Mouse (Mus musculus) heart, embryonic 11.5 days (tissue): Measurements from ENCODE around the gene Gm34653. TPM values are rescaled to one million over a fixed set of nuclear protein-coding genes. Genes with fewer than 3 reads are reported as not detected.

Source experiments
- ATAC-seq: fragments of 200-750 bp; cut with Nextera tagmentation; replicated peaks from 2 replicates; pipeline ENCODE4 v1.8.0; 2017; ENCODE audit warnings: moderate library complexity; ENCODE audit not compliant: insufficient number of reproducible peaks, low FRiP score, low TSS enrichment
- H3K27ac ChIP-seq: fragments of 300-500 bp; sonication (generic); 2 replicates; pipeline ENCODE4 v1.5.1; 2014; ENCODE audit warnings: mild to moderate bottlenecking, low read depth, low read length
- H3K27me3 ChIP-seq: fragments of 300-500 bp; sonication (generic); 2 replicates; pipeline ENCODE4 v1.6.1; 2014; ENCODE audit warnings: mild to moderate bottlenecking, low read length, mixed read lengths; ENCODE audit not compliant: control insufficient read depth, insufficient read depth
- H3K36me3 ChIP-seq: fragments of 300-500 bp; sonication (generic); 2 replicates; pipeline ENCODE4 v1.6.1; 2014; ENCODE audit warnings: mild to moderate bottlenecking, low read length, moderate library complexity, mixed read lengths; ENCODE audit not compliant: control insufficient read depth, insufficient read depth
- H3K4me1 ChIP-seq: fragments of 300-500 bp; sonication (generic); 2 replicates; pipeline ENCODE4 v1.6.1; 2014; ENCODE audit warnings: low read length; ENCODE audit not compliant: control insufficient read depth, insufficient read depth
- H3K4me2 ChIP-seq: fragments of 300-500 bp; sonication (generic); 2 replicates; pipeline ENCODE4 v1.6.1; 2014; ENCODE audit warnings: mild to moderate bottlenecking, moderate library complexity
- H3K4me3 ChIP-seq: fragments of 300-500 bp; sonication (generic); 2 replicates; pipeline ENCODE4 v1.5.1; 2014; ENCODE audit warnings: low read depth, low read length
- H3K9ac ChIP-seq: fragments of 300-500 bp; sonication (generic); 2 replicates; pipeline ENCODE4 v1.6.1; 2014; ENCODE audit warnings: mild to moderate bottlenecking, low read depth, low read length, moderate library complexity
- H3K9me3 ChIP-seq: fragments of 300-500 bp; sonication (generic); replicated peaks from 2 replicates; pipeline ENCODE4 v1.6.1; 2016; ENCODE audit warnings: low read length; ENCODE audit not compliant: control insufficient read depth
- WGBS: fragments of 180-500 bp; shearing (Covaris S2); extraction: QIAGEN DNeasy Blood & Tissue Kit; methylation state at CpG from one replicate; pipeline ENCODE4 v1.1.7; 2014; ENCODE audit not compliant: insufficient replicate concordance; 5-methylcytosine and 5-hydroxymethylcytosine counted together
- polyA plus RNA-seq: library from polyadenylated mRNA; unstranded; fragments of >200 nt; fragmentation: Nextera tagmentation; extraction: Ambion mirVana; gene quantifications from 2 replicates; pipeline ENCODE4 v1.2.1, GENCODE M21; 2014

The Gm34653 gene
- polyA plus RNA-seq, 1 experiment from 2014 or later: not detected

DNA sequence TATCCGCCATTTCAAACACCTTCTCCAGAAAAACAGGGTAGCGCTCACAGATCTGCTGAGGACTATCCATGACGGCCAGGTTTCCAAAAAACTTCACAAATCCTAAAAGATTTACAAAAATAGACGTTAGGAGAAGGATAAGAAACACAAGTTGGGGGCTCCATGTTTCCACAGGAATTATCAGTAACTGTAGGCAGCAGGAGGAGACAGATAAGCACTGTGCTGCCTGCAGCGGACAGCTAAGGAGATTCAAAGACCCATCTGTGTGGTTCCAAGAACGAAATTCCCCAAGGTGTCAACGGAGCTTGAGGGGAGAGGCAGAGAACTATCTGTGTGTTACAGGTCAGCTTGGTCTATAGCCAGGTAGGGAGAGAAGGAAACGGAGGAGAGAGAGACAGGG lies 24.9 kb downstream of the Gm34653 start:
- ATAC-seq: no peak
- Histone ChIP-seq H3K27ac (no peak overlapping the region), H3K4me2 (no peak overlapping the region), H3K36me3 (peaks cover 45% of the 10 kb centered on the region), H3K9me3 (no peaks in the 10 kb centered on the region), H3K9ac (no peak overlapping the region), H3K4me1 (no peaks in the 10 kb centered on the region), H3K27me3 (no peaks in the 10 kb centered on the region), H3K4me3 (no peak overlapping the region)
- 73% methylated on average over 8 of the region's 8 CpGs for WGBS

DNA sequence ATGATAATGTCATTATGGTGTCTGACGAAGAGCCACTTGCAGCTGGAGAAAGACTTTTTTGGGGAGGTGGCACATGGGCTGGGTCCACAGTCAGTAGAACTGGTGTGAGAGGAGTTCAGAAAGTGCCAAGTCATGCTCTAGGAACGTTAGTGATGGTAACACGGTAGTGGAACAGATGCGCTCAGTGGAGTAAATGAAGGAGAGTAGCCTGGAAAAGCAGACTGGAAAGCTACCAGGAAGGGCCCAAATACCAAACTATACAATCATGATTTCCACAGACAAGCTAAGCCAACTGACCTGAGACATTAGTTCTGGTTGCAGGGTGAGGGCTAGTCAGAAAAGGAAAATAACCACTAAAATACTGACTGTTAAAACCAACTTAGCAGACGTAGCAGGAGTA lies 36.9 kb downstream of the Gm34653 start:
- no peak for ATAC-seq
- peaks cover 12% of the 10 kb centered on the region for H3K27me3 ChIP-seq
- H3K27ac ChIP-seq: peak overlapping the region; percentile 46
- peak overlapping the region; percentile 89 for H3K4me3 ChIP-seq
- H3K36me3 ChIP-seq: peaks cover 9% of the 10 kb centered on the region
- peak overlapping the region; percentile 66 for H3K4me2 ChIP-seq
- 36% methylated on average over 5 of the region's 5 CpGs for WGBS
- peaks cover 20% of the 10 kb centered on the region for H3K4me1 ChIP-seq
- H3K9me3 ChIP-seq: no peaks in the 10 kb centered on the region
- peak overlapping the region; percentile 62; the same call in 1 of the 2 replicates for H3K9ac ChIP-seq

- peak; percentile 96 for ATAC-seq
- no peaks in the 10 kb centered on the region for H3K36me3 ChIP-seq
- no peaks in the 10 kb centered on the region for H3K9me3 ChIP-seq
- H3K4me3 ChIP-seq: peak overlapping the region; percentile 89
- peak overlapping the region; percentile 66 for H3K4me2 ChIP-seq
- peaks cover 15% of the 10 kb centered on the region for H3K27me3 ChIP-seq
- H3K9ac ChIP-seq: peak overlapping the region; percentile 98
- H3K27ac ChIP-seq: peak overlapping the region; percentile 93
- peaks cover 20% of the 10 kb centered on the region for H3K4me1 ChIP-seq
- WGBS: under 1% methylated on average over 67 of the region's 67 CpGs
Observed at GRCm38 (mm10) chr2:34870520-34871474, 38.0 kb downstream of the Gm34653 start.

GRCm38 (mm10) chr2:34874271-34874670 lies 41.5 kb downstream of the Gm34653 start, which contains the start of gene Cutal:
Gene Cutal (plus strand): TSS chr2:34874396.
- Histone ChIP-seq H3K4me2 (peak within 1 kb of the TSS; percentile 68), H3K4me1 (peaks cover 18% of the 10 kb centered on the region), H3K27ac (no peak within 1 kb of the TSS), H3K9me3 (no peaks in the 10 kb centered on the region), H3K9ac (peak within 1 kb of the TSS; percentile 59), H3K36me3 (no peaks in the 10 kb centered on the region), H3K4me3 (peak within 1 kb of the TSS; percentile 36), H3K27me3 (peaks cover 15% of the 10 kb centered on the region)
- under 1% methylated on average over 14 of the region's 14 CpGs for WGBS
- ATAC-seq: no peak

DNA sequence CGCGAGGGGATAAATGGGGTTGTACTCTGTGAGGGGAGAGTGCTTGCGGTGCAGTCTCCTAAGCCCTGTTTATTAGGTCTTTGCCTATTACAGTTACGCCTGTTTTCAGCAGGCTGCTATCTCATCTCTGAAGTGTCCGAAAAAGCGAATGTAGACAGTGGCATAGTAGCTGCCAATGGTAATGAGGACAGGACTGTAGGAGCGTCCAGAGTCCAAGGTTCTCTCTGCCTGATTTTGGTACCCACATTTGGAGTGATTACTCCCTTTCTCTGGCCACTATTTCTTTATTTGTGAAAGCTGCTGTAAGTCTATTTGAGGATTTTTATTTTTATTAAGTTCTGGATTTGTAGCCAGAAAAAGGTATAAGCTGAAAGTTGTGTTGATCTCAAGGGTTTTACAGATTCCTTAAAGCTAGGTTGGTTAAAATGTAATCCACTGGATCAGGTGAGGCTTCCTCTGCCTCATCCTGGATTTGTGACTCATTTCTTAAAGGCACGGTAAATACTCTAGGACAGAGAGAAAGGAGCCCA lies 42.1 kb downstream of the Gm34653 start, which contains the start of gene Psmd5:
Psmd5 (minus strand) TSS at position 153 of the 530 bp plus-strand sequence.
- no peak within 1 kb of the TSS for H3K27ac ChIP-seq
- H3K36me3 ChIP-seq: no peaks in the 10 kb centered on the region
- no peak for ATAC-seq
- H3K4me1 ChIP-seq: peaks cover 11% of the 10 kb centered on the region
- no peaks in the 10 kb centered on the region for H3K9me3 ChIP-seq
- H3K9ac ChIP-seq: peak within 1 kb of the TSS; percentile 59
- peaks cover 15% of the 10 kb centered on the region for H3K27me3 ChIP-seq
- H3K4me2 ChIP-seq: peak within 1 kb of the TSS; percentile 68
- WGBS: 7% methylated on average over 8 of the region's 8 CpGs
- H3K4me3 ChIP-seq: peak within 1 kb of the TSS; percentile 36

DNA sequence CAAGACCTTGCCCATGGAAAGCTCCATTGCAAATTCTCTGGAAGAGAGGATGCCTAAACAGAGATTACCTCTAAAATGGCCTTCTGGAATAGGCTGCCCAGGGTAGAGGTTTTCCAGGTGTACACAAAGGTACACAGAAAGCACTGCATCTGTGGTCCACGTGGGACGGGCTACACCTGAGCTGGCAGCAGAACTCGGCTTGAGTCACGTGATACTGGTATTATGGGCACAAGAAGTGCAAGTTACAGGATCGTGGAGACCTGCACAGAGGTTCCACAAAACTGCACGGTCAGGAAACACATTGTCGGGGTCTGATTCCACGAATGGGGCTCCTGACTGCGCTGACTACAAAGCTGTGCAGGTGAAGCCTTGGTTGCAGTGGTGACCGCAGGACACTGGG lies 47.2 kb downstream of the Gm34653 start:
- no peaks in the 10 kb centered on the region for H3K36me3 ChIP-seq
- H3K27me3 ChIP-seq: peaks cover 7% of the 10 kb centered on the region
- no peaks in the 10 kb centered on the region for H3K9me3 ChIP-seq
- 78% methylated on average over 10 of the region's 10 CpGs for WGBS
- no peaks in the 10 kb centered on the region for H3K4me1 ChIP-seq
- no peak overlapping the region for H3K9ac ChIP-seq
- no peak overlapping the region for H3K27ac ChIP-seq
- no peak overlapping the region for H3K4me2 ChIP-seq
- no peak for ATAC-seq
- H3K4me3 ChIP-seq: no peak overlapping the region

- Histone ChIP-seq H3K36me3 (no peaks in the 10 kb centered on the region), H3K27ac (no peak overlapping the region), H3K9ac (no peak overlapping the region), H3K4me3 (no peak overlapping the region), H3K27me3 (peaks cover 5% of the 10 kb centered on the region; the same call in 1 of the 2 replicates), H3K9me3 (no peaks in the 10 kb centered on the region), H3K4me1 (no peaks in the 10 kb centered on the region), H3K4me2 (no peak overlapping the region)
- no peak for ATAC-seq
- WGBS: 86% methylated on average over 2 of the region's 2 CpGs
Observed at GRCm38 (mm10) chr2:34882757-34883156, 50.0 kb downstream of the Gm34653 start.

GRCm38 (mm10) chr2:34883190-34883589 lies 50.4 kb downstream of the Gm34653 start:
- Histone ChIP-seq H3K9me3 (no peaks in the 10 kb centered on the region), H3K27me3 (peaks cover 5% of the 10 kb centered on the region; the same call in 1 of the 2 replicates), H3K4me2 (no peak overlapping the region), H3K36me3 (no peaks in the 10 kb centered on the region), H3K9ac (no peak overlapping the region), H3K4me3 (no peak overlapping the region), H3K27ac (no peak overlapping the region), H3K4me1 (no peaks in the 10 kb centered on the region)
- no peak for ATAC-seq
- WGBS: 39% methylated on average over 5 of the region's 5 CpGs
